Mouse (Mus musculus) ES-CJ7 (cell line): ENCODE measurements at regions not wholly inside any gene's neighbourhood (a gene's known extent, or its start where the extent isn't known, plus 50 kb on each side); places are given as distances from the start of the nearest gene placed in this dataset.
A peak's percentile ranks its signal among the peaks of the same experiment; 100 is the strongest.

Experiments used
- DNase-seq: peaks from one replicate; pipeline ENCODE4 v3.0.0; 2011; ENCODE audit warnings: low read depth, low spot score

DNA sequence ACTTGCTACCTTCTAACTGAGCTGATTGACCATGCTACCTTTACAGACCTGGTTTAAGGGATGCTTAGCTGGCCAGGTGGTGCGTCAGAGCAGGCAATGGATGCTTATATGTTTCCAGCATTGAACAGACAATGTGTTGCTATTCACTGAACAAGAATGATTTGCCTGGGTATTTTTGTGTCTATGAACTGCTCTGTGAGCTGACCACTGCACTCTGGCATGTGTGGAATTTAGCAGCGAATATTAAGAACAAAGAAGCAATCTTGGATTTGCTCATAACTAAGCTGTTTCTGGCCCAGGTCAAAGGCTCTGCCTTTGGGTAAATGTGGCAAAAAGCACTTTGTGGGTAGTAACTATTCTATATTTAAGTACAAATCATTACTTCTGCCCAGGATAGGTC is 58.3 kb upstream of the Ccdc39 start:
- DNase-seq = no peak

DNA sequence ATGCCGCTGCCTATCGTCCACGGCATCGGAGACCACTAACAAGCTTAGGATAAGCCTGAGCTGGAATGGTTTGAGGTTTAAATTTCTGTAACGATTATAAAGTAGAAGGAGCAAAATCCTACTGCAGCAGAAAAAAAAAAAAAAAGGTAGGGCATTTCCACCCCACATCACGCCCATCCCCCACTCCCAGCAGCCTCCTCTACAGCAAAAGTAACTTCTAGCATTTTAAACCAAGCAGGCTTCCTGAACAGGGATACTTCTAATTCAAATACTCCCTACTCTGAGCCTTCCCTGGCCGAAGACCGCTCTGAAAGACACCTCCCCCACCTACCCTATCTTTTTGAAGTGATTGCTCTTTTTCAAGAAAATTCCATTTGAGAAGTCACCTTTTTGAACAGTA is 59.2 kb upstream of the Ccdc39 start:
- no peak for DNase-seq

DNA sequence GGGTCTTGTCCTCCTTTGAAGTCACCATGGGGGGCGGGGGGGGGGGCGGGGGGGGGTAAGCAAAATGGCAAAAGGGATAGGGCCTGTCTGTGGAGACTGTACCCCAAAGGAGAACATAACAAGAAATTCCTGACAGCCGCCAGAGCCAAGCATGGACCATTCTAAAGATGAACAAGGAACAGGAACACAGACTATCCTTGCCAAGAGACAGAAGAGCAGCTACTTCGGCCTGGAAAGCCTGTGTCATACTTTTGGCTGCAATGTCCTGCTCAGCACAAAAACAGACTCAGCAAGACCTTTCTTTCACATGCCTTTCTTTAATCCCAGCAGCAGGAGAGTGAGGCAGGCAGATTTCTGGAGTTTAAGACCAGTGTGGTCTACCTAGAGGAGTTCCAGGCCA is 59.7 kb upstream of the Ccdc39 start:
- DNase-seq = no peak

DNA sequence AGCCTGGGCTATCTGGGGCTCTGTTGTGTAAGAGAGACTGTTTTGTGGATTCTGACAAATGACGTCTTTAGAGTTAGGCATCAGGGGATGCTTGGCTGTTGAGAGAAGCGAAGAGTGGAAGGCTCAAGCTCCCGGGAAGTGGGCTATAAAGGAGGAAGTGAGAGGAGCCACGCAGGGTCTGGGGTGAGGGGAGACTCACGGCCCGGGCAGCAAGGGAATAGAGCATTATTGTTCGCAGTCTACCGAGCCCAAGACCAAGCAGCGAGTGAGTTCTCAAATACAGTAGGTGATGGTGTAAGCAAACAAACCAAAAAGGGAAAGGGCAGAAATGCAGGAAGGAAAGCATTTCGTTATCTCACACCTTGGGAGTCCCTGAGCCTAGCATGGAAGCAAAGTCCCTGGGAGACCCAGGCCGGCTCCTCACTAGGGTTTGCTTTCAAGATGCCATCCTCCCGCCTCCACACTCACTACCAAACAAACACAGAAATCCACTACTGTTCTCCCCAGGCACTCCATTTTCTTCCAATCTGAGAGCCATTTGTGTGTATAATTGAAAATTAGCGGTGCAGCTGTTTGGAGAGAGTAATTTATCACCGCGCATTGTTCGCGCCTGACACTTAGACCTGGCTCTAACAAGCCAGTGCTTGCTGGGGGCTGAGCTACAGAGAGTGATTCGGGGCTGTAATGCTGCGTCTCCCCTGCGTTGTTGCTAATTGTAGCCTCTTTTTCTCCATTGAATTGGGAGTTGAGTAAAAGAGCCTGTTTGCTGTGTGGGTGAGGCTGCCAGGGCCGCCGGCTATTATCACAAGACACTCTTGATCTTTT is 61.0 kb upstream of the Ccdc39 start:
- DNase-seq = no peak

DNA sequence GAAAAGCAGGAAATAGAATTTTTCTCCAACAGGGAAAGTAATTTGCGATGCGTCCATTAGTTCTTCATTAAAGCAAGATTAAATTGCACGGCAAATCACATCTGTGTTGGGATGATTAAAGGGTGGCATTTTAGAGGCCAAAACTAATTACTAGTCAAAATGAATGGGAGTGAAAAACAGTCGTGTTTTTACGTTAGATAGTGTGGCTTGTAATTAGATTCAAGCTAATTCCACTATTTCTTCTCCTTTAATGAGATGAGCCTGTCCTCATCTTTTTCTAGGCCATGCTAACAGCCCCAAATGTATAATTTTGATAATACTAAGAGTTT is 61.5 kb upstream of the Ccdc39 start:
- DNase-seq = no peak

DNA sequence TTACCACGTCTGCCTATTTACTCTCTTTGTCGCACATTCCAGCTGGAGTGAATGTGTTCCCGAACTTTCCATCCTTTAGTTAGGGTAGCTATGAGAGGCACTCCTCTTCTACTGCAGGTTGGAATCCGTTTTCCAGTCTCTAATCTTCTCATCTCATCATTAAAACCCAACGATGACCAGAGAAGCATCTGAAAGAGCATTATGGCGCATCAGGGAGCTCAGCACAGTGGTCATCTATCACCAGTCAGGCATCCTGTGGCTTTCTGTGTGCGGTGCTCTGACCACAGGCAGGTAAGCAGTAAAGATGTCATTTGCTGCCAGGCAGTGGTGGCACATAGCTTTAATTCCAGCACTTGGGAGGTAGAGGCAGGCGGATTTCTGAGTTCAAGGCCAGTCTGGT is 63.0 kb upstream of the Ccdc39 start:
- DNase-seq = no peak

DNA sequence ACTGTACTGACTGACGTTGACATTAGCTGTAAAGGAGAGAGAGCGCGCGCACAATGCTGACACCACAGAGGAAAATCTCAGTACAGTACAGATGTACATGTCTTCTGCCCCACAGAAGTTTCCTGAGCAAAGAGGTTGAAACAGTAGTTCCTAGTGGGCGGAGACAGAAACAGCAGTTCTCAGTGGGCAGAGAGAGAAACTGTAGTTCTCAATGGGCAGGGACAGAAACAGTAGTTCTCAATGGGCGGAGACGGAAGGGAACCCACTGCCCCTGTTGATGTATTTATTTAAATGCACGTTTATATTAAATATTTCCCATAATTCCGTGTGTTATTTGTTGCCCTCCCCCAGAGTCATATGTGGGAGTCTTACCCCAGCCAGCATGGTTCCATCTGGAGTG is 67.4 kb upstream of the Ccdc39 start:
- DNase-seq = peak; percentile 23

DNA sequence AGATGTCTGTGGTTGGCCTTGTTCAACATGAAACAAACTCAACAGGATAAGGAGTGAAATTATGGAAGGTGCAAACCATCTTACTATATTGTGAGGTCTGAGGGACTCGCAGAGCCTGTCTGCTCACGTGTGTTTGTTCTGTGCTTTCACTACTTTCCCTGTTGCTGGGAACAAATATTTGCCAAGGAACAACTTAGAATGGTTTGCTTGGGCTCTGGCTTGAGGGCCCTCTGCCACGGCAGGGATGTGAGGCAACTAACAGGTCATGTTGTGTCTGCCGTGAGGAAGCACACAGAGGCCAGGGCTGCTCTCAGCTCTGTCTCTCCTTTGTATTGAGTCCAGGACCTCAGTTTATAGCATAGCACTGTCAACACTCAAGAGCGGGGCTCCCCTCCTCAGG is 69.4 kb upstream of the Ccdc39 start:
- no peak for DNase-seq

DNA sequence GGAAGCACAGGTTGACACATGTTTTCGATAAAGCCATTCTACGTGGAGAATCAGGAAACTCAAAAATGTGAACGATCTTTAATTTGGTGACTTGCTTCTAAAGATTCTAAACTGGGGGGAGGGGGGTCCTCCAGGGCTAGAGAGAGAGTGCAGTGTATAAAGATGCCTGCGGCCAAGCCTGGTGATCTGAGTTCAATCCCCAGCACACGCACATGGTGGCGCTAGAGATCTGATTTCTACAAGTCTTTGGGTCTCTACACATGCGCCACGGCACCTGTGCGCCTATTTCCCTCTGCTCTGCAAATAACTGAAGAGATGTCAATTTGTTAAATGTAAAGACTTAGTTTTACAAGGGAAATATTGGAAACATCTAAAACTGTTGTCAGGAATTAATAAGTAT is 70.3 kb upstream of the Ccdc39 start:
- DNase-seq = peak; percentile 86

DNA sequence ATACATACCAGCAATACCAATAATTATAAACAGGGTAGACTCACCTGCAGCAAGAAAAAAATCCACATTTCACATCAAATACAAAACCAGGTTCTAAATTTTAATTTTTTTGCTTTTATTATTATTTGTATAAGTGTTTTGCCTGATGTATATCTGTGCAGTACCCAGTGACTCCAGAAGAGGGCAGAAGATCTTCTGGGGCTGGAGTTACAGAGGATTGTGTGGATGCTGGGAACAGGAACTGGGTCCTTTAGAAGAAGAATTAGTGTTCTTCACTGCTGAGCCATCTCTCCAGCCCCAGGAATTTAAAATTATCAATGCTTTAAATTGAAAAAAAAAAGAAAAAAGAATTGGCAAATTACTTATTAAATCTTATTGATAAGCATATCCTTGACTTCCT is 71.7 kb upstream of the Ccdc39 start:
- DNase-seq = peak; percentile 30

DNA sequence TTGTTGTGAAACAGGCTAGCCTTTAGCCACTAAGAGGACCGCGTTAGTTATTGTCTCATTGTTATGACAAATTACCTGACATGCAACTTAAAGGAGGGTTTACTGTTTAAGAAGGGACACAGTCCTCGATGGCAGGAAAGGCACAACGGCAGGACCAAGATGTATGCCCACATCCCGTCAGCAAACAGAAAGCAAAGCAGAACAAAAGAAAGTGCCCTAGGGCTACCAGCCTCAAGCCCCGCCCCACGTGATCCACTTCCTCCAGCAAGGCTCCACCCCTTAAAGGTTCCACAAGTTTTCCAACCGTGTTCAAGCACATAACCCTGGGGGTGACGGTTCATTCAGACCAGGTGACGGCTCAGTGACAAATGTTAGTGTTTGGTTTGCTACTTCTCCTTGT is 72.2 kb upstream of the Ccdc39 start:
- peak; percentile 61 for DNase-seq

DNA sequence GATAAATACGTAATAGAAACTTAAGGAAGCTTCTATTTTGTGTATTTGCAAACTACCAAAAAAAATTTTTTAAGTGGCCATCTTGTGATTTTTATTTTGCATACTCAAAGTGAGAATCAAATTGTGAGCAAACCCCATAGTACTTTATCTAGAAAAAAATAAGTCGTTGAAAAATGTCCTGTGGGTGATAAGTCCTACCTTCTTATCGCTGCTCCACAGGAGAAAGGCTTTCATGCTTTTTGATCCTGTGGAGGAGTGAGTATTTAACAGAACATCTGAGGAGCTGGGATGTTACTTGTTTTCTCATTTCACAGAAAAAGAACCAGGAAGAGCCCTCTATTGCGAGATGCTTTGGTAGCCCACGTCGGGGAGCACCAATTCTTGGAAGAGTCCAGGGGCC is 72.7 kb upstream of the Ccdc39 start:
- DNase-seq = no peak

DNA sequence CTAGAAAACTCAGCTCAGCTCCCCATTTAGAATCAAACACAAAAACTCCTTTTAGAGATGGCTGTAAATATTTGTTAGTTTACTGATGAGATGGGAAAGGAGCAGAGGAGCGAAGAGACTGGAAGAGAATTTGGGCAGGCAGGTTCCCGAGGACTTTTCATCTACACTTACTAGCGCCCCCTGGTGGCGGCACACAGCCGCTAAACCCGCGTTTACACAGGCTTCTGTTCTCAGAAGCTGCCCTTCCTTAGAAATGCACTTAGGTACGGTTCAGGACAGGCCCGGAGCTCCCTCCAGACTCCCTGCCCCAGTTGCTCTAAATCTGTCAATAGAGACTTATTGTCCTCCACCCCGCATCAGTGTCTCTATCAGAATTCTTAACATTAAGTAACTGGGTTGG is 74.7 kb upstream of the Ccdc39 start:
- DNase-seq = peak; percentile 81

DNA sequence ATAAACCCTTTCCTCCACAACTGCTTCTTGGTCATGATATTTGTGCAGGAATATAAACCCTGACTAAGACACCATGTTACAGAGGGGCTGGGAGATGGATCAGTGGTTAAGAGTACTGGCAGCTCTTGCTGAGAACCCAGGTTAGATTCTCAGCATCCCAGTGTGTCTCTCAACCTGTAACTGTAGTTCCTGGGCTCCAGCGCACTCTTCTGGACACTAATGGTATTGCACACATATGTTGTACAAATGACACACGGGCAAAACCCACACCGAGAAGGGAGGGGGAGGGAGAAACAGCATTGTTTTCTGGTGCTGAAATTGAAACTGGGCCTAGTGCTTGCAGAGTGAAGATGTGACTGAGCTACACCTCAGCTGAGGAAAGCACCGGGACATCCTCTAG is 81.0 kb upstream of the Ccdc39 start:
- peak; percentile 71 for DNase-seq

DNA sequence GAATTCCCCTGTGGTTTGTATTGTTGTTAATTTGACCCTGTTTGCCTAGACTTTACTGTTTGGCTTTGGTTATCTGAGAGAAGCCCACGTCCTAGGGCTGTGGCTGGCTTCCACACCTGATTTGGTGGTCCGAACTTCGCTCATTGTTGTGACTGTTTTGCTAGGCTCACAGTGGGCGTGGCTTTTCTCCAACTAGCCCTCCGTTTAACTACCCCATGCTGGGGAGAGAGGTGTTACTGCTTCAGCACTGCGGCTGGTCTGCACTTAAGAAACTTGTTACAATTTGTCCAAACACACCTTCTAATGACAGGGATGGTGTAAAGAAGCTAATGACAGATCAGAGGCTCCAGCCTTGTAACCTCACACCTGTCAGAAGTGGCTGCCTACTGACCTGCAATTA is 64.7 kb upstream of the Fxr1 start:
- peak; percentile 63 for DNase-seq

DNA sequence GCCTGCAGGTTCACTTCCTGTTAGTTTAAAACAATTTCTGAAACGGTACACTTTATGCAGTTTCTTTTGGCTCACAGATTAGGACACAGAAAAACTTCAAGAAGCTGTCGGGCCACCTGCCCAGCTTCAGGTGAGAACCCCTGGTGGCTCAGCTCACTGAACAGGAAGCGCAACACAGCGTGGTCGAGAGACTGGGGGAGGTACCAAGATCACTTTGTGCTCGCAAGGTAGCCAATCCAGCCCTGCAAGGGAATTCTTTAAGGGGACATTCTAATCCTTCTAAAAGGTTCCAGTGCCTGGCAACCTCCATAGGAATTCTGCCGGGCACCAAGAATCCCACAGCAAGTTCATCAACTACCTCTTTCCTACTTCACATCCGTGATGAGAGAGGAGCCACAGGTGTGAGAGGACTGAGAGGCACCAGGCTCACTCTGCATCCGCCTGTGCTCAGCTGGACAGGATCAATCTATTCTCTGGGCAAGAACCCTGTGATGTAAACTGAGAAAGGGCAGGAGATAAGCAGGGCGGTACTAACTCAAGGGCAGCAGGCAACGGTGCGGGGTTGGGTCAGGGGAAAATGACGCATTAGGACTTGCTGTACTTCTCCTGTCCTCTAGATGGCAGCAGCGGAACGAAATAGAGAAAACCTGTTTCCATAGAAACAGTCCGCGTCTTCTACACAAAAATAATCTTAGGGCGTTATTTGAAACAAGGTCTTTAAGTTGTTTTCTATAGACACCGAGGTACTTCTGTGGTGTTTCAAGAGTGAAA is 63.7 kb upstream of the Fxr1 start:
- peak; percentile 76 for DNase-seq

DNA sequence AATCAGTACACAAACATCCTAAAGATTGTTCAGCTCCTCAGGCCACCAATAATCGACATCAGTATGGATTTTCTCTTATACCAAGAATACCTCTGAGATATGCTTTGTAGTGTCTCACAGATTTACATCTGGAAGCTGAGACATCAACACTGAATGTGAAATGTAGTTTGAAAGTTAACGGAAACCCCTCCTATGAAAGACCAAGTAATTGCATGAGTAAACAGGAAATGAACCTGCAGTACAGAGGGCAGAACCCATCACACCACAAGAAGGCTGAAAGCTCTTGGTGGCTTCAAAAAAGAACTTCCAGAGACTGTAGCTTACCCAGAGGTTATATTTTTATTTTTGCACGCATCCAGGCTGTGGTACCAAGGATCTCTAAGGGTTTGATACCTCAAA is 63.1 kb upstream of the Fxr1 start:
- DNase-seq = no peak

DNA sequence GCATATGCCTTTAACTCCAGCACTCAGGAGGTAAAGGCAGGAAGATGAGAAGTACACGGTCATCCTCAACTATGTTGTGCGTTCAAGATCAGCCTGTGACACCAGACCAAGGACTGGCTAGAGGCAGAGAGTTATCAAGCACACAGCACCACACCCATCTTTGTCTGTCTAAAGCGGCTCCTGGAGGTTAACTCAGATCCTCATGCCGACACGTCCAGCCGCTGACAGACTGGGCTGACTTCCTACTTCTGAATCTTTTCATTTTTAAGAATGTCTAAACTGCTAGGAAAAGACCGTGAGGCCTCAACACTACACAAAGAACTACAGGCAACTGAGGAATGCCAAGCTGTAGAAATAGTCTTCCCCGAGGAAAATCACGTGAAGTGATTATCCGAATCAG is 62.1 kb upstream of the Fxr1 start:
- no peak for DNase-seq

DNA sequence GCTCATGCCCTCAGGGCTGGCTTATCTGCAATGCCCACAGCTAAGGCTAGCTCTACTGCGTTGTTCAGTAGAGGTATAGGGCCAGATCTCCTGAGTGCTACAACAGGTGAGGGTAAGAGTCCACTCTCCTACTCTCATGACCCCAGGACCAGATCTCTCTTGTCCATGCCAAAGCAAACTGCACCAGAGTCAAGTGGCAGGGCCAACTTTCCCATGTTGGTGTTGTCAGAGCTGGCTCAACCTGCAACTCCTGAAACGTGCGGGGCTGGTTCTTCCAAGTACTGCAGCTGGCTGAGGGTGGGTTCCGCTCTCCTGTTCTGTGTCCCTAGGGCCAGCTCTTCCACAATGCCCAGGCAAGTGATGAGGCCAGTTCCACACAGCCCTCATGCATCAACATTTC is 61.5 kb upstream of the Fxr1 start:
- no peak for DNase-seq

DNA sequence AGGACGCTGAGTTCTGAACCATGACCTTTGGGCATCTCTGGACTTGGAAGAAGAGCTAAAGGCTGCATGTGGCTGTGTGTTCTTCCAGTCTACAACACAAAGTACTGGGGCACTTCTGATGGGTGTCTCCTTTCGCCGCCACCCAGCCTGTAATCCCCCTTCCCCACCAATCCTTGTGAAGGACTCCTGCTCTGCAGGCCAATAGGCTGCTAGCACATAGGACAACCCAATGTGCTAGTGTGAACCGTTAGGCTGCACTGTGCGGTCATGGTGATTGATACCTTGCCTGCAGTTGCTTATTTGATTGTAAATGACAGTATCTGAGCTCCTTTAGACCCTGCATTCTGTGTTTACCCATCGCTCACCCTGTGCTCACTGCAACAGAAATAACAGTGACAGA is 59.5 kb upstream of the Fxr1 start:
- peak; percentile 53 for DNase-seq

DNA sequence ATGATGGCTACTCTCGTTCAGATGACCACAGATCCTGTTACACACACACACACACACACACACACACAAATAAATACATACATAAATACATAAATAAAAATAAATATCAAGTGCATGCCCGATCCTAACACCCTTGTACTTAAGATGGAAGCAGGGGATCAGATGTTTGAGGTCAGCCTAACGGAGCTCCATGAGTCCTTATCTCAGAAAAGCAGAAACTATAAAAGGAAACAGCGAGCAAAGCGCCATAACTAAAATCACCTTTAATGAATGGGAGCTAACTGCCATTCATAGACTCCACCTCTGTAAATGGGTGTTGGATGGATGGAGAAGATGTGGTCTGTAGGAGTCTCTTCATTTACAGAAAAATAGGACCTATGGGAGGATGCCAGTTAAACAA is 56.8 kb upstream of the Fxr1 start:
- DNase-seq = no peak

DNA sequence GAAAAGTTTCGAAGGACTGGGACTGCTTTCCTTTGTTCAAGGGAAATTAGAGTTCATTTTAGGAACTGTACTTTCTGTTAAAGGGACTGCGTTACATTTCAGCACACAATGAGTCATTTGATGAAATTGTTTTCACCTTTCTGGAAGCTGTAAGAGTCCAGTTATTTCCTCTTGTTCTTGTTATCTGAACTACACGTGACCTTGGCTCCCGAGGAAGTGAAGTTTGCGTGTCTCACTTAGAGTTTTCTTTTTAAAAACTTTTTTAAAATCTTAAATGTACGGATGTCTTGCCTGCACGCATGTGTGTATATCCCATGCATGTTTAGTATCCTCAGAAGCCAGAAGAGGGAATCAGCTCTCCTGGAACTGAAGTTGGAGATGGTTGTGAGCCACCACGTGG is 52.6 kb upstream of the Fxr1 start:
- DNase-seq = no peak
